Mouse (Mus musculus) gastrocnemius, postnatal 36 days (tissue): ENCODE data around the gene Ppp1r12b. TPM values are rescaled to one million over a fixed set of nuclear protein-coding genes. Genes with fewer than 3 reads are reported as not detected.

Source experiments
- DNase-seq, 2 experiments: peaks; one replicate each; pipeline ENCODE4 v3.0.0; 2022
- intact Hi-C: fragments of 180-260 bp; cut with DNase I; formaldehyde crosslinking; loops from one replicate; pipeline ENCODE4 v1.15.1; 2025
- microRNA-seq, 2 experiments: library from miRNA; unstranded; fragments of <30 nt; microRNA quantifications; one replicate each; pipeline ENCODE4 v1.2.0; 2021
- total RNA-seq, 2 experiments: library from RNA; stranded (reverse); gene quantifications; 2 replicates each; pipeline ENCODE4 v1.2.3; 2021

Gene Ppp1r12b
- total RNA-seq, 2 experiments from 2014 or later: 170 to 182 TPM

DNA sequence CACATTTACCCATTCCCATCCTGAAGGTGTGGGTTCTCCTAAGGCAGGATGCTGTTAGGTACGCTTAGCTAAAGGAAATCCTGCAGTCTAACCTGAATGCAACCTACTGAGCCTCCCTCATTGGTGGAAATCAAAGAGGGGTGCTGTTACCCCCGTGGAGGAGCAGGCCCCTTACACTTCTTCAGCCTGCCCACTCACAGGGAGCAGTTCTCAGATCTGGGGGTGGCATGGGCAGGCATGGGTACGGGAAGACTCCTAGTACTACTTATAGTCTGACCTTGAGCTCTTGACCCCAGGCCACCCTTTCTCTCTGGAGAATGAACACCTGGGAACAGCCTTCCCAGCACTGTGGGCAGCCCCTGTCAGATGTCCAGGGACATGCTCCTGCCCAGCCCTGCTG is 248.2 kb downstream of the Ppp1r12b start:
- no peak for DNase-seq
- intact Hi-C loops: no loop called here

DNA sequence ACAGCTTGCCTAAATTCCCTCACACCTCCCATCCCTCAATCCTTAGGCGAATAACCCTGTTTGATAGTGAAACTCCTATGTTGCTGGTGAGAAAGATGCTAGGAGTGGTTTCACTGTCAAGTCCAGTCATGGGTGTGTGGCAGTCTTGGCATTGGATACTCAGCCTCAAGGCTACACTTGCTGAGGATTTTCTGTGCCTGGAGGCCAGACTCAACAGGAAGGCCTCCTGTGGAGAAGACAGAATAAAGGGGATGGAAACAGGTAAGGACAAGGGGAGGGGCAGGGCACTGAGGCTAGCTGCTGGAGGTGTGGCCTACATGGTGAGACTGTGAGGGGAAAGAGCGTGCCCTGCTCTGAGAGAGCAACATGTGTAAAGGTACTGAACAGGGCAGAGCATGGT is 249.2 kb downstream of the Ppp1r12b start:
- DNase-seq: no peak
- intact Hi-C loops: no loop called here

Small RNA genes within 50 kb of the gene (microRNA-seq; reads per million reads assigned to microRNA genes)
- 0 reads per million in 2 experiments for gene Gm22232

Other genes with a start within 250 kb of the Ppp1r12b start
- gene Ube2t, start 6.6 kb upstream of the Ppp1r12b start, total RNA-seq: 1 to 10 TPM; 6.5 to 9.5 TPM
- under 1 TPM; 0.39 to 0.51 TPM for gene Lgr6, start 149.3 kb upstream of the Ppp1r12b start, total RNA-seq
- under 1 TPM; 0.27 to 0.56 TPM for gene Ptpn7, start 176.8 kb upstream of the Ppp1r12b start, total RNA-seq
- 10 to 100 TPM; 15.6 to 16.9 TPM for gene Arl8a, start 190.9 kb upstream of the Ppp1r12b start, total RNA-seq
- gene Gpr37l1, start 211.7 kb upstream of the Ppp1r12b start, total RNA-seq: under 1 TPM; 0.26 to 0.42 TPM